Mouse (Mus musculus) neural tube, embryonic 12.5 days (tissue): ENCODE results near the gene Zfc3h1. TPM values are rescaled to one million over a fixed set of nuclear protein-coding genes. Genes with fewer than 3 reads are reported as not detected.

ENCODE experiments used
- ATAC-seq: fragments of 200-750 bp; cut with Nextera tagmentation; 2 replicates; pipeline ENCODE4 v1.8.0; 2017; ENCODE audit warnings: low read depth, mild to moderate bottlenecking, moderate TSS enrichment, moderate library complexity; ENCODE audit not compliant: low FRiP score
- H3K27ac ChIP-seq: fragments of 300-500 bp; sonication (generic); 2 replicates; pipeline ENCODE4 v1.5.1; 2016
- H3K27me3 ChIP-seq: fragments of 300-500 bp; sonication (generic); replicated peaks from 2 replicates; pipeline ENCODE4 v1.6.1; 2016; ENCODE audit warnings: mild to moderate bottlenecking
- H3K36me3 ChIP-seq: fragments of 300-500 bp; sonication (generic); 2 replicates; pipeline ENCODE4 v1.6.1; 2016; ENCODE audit warnings: mild to moderate bottlenecking
- H3K4me1 ChIP-seq: fragments of 300-500 bp; sonication (generic); 2 replicates; pipeline ENCODE4 v1.6.1; 2016
- H3K4me2 ChIP-seq: fragments of 300-500 bp; sonication (generic); replicated peaks from 2 replicates; pipeline ENCODE4 v1.6.1; 2016; ENCODE audit warnings: mild to moderate bottlenecking
- H3K4me3 ChIP-seq: fragments of 300-500 bp; sonication (generic); 2 replicates; pipeline ENCODE4 v1.5.1; 2016
- H3K9ac ChIP-seq: fragments of 300-500 bp; sonication (generic); 2 replicates; pipeline ENCODE4 v1.6.1; 2016; ENCODE audit warnings: mild to moderate bottlenecking
- H3K9me3 ChIP-seq: fragments of 300-500 bp; sonication (generic); 2 replicates; pipeline ENCODE4 v1.6.1; 2016; ENCODE audit warnings: mild to moderate bottlenecking
- WGBS: fragments of 180-500 bp; shearing (Covaris S2); methylation state at CpG from one replicate; pipeline ENCODE4 v1.1.7; 2016; 5-methylcytosine and 5-hydroxymethylcytosine counted together
- polyA plus RNA-seq: library from polyadenylated mRNA; unstranded; fragments of >200 nt; fragmentation: Nextera tagmentation; extraction: Ambion mirVana; gene quantifications from 2 replicates; pipeline ENCODE4 v1.2.1, GENCODE M21; 2016

Gene Zfc3h1
- polyA plus RNA-seq, 1 experiment from 2014 or later, result 27.5 TPM

GRCm38 (mm10) chr10:115391076-115391475 is 6.3 kb downstream of the Zfc3h1 start:
- H3K36me3 ChIP-seq, result peaks cover 13% of the 10 kb centered on the region
- no peaks in the 10 kb centered on the region for H3K27me3 ChIP-seq
- WGBS, result 92% methylated on average over 4 of the region's 4 CpGs
- no peak for ATAC-seq
- H3K4me3 ChIP-seq, result no peak overlapping the region
- no peaks in the 10 kb centered on the region for H3K9me3 ChIP-seq
- peaks cover 19% of the 10 kb centered on the region for H3K4me1 ChIP-seq
- H3K27ac ChIP-seq, result no peak overlapping the region
- H3K9ac ChIP-seq, result no peak overlapping the region
- H3K4me2 ChIP-seq, result no peak overlapping the region

GRCm38 (mm10) chr10:115391896-115392295 is 7.1 kb downstream of the Zfc3h1 start:
- H3K9ac ChIP-seq, result no peak overlapping the region
- H3K4me2 ChIP-seq, result no peak overlapping the region
- peaks cover 16% of the 10 kb centered on the region for H3K4me1 ChIP-seq
- H3K36me3 ChIP-seq, result peaks cover 16% of the 10 kb centered on the region
- no peak overlapping the region for H3K4me3 ChIP-seq
- no peak overlapping the region for H3K27ac ChIP-seq
- WGBS, result 96% methylated on average over 1 of the region's 1 CpGs
- no peak for ATAC-seq
- no peaks in the 10 kb centered on the region for H3K9me3 ChIP-seq
- no peaks in the 10 kb centered on the region for H3K27me3 ChIP-seq

GRCm38 (mm10) chr10:115406393-115406792 is 21.6 kb downstream of the Zfc3h1 start:
- no peak overlapping the region for H3K4me2 ChIP-seq
- WGBS, result 69% methylated on average over 6 of the region's 6 CpGs
- no peak overlapping the region for H3K27ac ChIP-seq
- no peak for ATAC-seq
- H3K27me3 ChIP-seq, result no peaks in the 10 kb centered on the region
- H3K4me3 ChIP-seq, result no peak overlapping the region
- H3K9ac ChIP-seq, result no peak overlapping the region
- H3K36me3 ChIP-seq, result peaks cover 60% of the 10 kb centered on the region
- no peaks in the 10 kb centered on the region for H3K9me3 ChIP-seq
- H3K4me1 ChIP-seq, result no peaks in the 10 kb centered on the region

- Histone ChIP-seq H3K4me3 (no peak overlapping the region), H3K36me3 (peaks cover 74% of the 10 kb centered on the region), H3K27ac (no peak overlapping the region), H3K27me3 (no peaks in the 10 kb centered on the region), H3K9me3 (no peaks in the 10 kb centered on the region), H3K4me2 (no peak overlapping the region), H3K9ac (no peak overlapping the region), H3K4me1 (no peaks in the 10 kb centered on the region)
- ATAC-seq, result no peak
- WGBS, result 90% methylated on average over 2 of the region's 2 CpGs
Measured at GRCm38 (mm10) chr10:115413496-115413895, 28.7 kb downstream of the Zfc3h1 start.

GRCm38 (mm10) chr10:115414056-115414455 is 29.3 kb downstream of the Zfc3h1 start:
- H3K27me3 ChIP-seq, result no peaks in the 10 kb centered on the region
- H3K4me3 ChIP-seq, result no peak overlapping the region
- no peak overlapping the region for H3K9ac ChIP-seq
- H3K4me2 ChIP-seq, result no peak overlapping the region
- no peak for ATAC-seq
- H3K4me1 ChIP-seq, result no peaks in the 10 kb centered on the region
- no peak overlapping the region for H3K27ac ChIP-seq
- no peaks in the 10 kb centered on the region for H3K9me3 ChIP-seq
- H3K36me3 ChIP-seq, result peaks cover 73% of the 10 kb centered on the region
- WGBS, result 94% methylated on average over 3 of the region's 3 CpGs

GRCm38 (mm10) chr10:115421976-115422375 is 37.2 kb downstream of the Zfc3h1 start:
- no peak for ATAC-seq
- H3K36me3 ChIP-seq, result peaks cover 49% of the 10 kb centered on the region
- no peak overlapping the region for H3K4me3 ChIP-seq
- WGBS, result 72% methylated on average over 4 of the region's 4 CpGs
- no peak overlapping the region for H3K27ac ChIP-seq
- H3K27me3 ChIP-seq, result no peaks in the 10 kb centered on the region
- no peaks in the 10 kb centered on the region for H3K9me3 ChIP-seq
- no peak overlapping the region for H3K4me2 ChIP-seq
- H3K4me1 ChIP-seq, result no peaks in the 10 kb centered on the region
- H3K9ac ChIP-seq, result no peak overlapping the region

GRCm38 (mm10) chr10:115425351-115425750 is 40.6 kb downstream of the Zfc3h1 start:
- Histone ChIP-seq H3K27ac (no peak overlapping the region), H3K36me3 (peaks cover 68% of the 10 kb centered on the region), H3K9me3 (no peaks in the 10 kb centered on the region), H3K9ac (no peak overlapping the region), H3K4me2 (no peak overlapping the region), H3K27me3 (no peaks in the 10 kb centered on the region), H3K4me3 (no peak overlapping the region), H3K4me1 (no peaks in the 10 kb centered on the region)
- WGBS, result 75% methylated on average over 2 of the region's 2 CpGs
- ATAC-seq, result no peak

GRCm38 (mm10) chr10:115437286-115437685 is 52.5 kb downstream of the Zfc3h1 start:
- 90% methylated on average over 4 of the region's 4 CpGs for WGBS
- Histone ChIP-seq H3K4me3 (no peak overlapping the region), H3K4me1 (no peaks in the 10 kb centered on the region), H3K36me3 (peaks cover 21% of the 10 kb centered on the region), H3K9me3 (no peaks in the 10 kb centered on the region), H3K4me2 (no peak overlapping the region), H3K27ac (no peak overlapping the region), H3K27me3 (no peaks in the 10 kb centered on the region), H3K9ac (no peak overlapping the region)
- no peak for ATAC-seq

GRCm38 (mm10) chr10:115448614-115449013 is 63.9 kb downstream of the Zfc3h1 start:
- 91% methylated on average over 13 of the region's 13 CpGs for WGBS
- Histone ChIP-seq H3K9me3 (peaks cover 8% of the 10 kb centered on the region), H3K4me2 (no peak overlapping the region), H3K27ac (no peak overlapping the region), H3K36me3 (no peaks in the 10 kb centered on the region), H3K4me1 (no peaks in the 10 kb centered on the region), H3K4me3 (no peak overlapping the region), H3K9ac (no peak overlapping the region), H3K27me3 (no peaks in the 10 kb centered on the region)
- ATAC-seq, result no peak

GRCm38 (mm10) chr10:115457368-115458021 is 72.7 kb downstream of the Zfc3h1 start:
- no peak for ATAC-seq
- Histone ChIP-seq H3K36me3 (no peaks in the 10 kb centered on the region), H3K27ac (no peak overlapping the region), H3K27me3 (no peaks in the 10 kb centered on the region), H3K9ac (no peak overlapping the region), H3K4me3 (no peak overlapping the region), H3K4me2 (no peak overlapping the region), H3K4me1 (no peaks in the 10 kb centered on the region), H3K9me3 (no peaks in the 10 kb centered on the region)
- 69% methylated on average over 6 of the region's 6 CpGs for WGBS

- 84% methylated on average over 5 of the region's 5 CpGs for WGBS
- no peak overlapping the region for H3K27ac ChIP-seq
- no peaks in the 10 kb centered on the region for H3K27me3 ChIP-seq
- H3K4me1 ChIP-seq, result no peaks in the 10 kb centered on the region
- ATAC-seq, result no peak
- no peak overlapping the region for H3K9ac ChIP-seq
- H3K36me3 ChIP-seq, result no peaks in the 10 kb centered on the region
- H3K4me3 ChIP-seq, result no peak overlapping the region
- H3K4me2 ChIP-seq, result no peak overlapping the region
- H3K9me3 ChIP-seq, result no peaks in the 10 kb centered on the region
Measured at GRCm38 (mm10) chr10:115462646-115463045, 77.9 kb downstream of the Zfc3h1 start.

- no peaks in the 10 kb centered on the region for H3K36me3 ChIP-seq
- ATAC-seq, result no peak
- H3K27me3 ChIP-seq, result no peaks in the 10 kb centered on the region
- no peak overlapping the region for H3K27ac ChIP-seq
- no peak overlapping the region for H3K9ac ChIP-seq
- H3K4me3 ChIP-seq, result no peak overlapping the region
- WGBS, result 78% methylated on average over 7 of the region's 7 CpGs
- H3K4me1 ChIP-seq, result no peaks in the 10 kb centered on the region; the same call in 1 of the 2 replicates
- H3K9me3 ChIP-seq, result no peaks in the 10 kb centered on the region
- H3K4me2 ChIP-seq, result no peak overlapping the region
Measured at GRCm38 (mm10) chr10:115465072-115465471, 80.3 kb downstream of the Zfc3h1 start.

- ATAC-seq, result no peak
- no peak overlapping the region for H3K4me3 ChIP-seq
- H3K4me1 ChIP-seq, result no peaks in the 10 kb centered on the region; the same call in 1 of the 2 replicates
- H3K9ac ChIP-seq, result no peak overlapping the region
- H3K9me3 ChIP-seq, result no peaks in the 10 kb centered on the region
- no peak overlapping the region for H3K27ac ChIP-seq
- H3K4me2 ChIP-seq, result no peak overlapping the region
- H3K27me3 ChIP-seq, result no peaks in the 10 kb centered on the region
- WGBS, result 85% methylated on average over 6 of the region's 6 CpGs
- no peaks in the 10 kb centered on the region for H3K36me3 ChIP-seq
Measured at GRCm38 (mm10) chr10:115465778-115466177, 81.0 kb downstream of the Zfc3h1 start.
